Mouse (Mus musculus) ovary, postnatal 14 days (tissue): ENCODE results near the gene Rap1gap2.

Experiments
- DNase-seq: peaks from one replicate; pipeline ENCODE4 v3.0.0; 2022; ENCODE audit warnings: low spot score

Rap1gap2 gene

DNA sequence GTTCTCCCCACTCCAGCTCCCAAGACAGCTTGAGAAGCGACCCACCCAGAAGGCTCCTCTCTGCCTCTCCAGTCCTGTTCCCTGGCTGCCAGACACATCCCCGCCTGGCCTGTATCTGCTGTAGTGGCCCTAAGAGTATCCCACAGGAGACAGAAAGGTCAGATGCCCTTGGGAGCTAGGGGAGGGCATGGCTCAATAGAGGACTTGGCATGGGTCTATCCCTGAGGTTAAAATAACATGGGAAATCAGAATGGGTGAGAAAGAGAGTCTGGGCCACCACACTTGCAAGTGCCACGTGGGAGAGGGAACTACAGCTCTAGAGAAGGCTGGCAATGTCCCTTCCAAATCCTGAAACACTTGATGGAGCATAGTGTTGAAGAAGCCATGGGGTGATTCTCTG lies 152.3 kb downstream of the Rap1gap2 start:
- DNase-seq = no peak

- DNase-seq = no peak
Measured at GRCm38 (mm10) chr11:74457194-74457593, 153.5 kb downstream of the Rap1gap2 start.

DNA sequence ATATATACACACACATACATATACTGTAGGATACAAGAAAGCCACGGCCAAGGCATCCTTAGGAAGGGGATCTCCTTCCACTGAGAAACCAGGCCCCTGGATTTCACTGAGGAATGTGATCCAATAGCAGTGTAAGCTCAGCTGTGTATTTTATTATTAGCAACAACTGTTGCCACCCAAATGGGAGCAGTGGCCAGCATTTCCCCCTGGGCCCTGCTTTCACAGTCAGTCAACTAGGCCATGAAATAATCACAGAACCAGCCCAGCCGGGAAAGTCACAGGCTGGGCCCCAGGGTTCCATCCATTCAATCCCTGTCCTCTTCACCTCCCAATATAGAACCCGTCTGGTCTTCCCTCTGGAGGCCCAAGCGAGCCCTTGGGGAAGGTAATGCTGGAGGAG lies 162.2 kb downstream of the Rap1gap2 start:
- no peak for DNase-seq

DNA sequence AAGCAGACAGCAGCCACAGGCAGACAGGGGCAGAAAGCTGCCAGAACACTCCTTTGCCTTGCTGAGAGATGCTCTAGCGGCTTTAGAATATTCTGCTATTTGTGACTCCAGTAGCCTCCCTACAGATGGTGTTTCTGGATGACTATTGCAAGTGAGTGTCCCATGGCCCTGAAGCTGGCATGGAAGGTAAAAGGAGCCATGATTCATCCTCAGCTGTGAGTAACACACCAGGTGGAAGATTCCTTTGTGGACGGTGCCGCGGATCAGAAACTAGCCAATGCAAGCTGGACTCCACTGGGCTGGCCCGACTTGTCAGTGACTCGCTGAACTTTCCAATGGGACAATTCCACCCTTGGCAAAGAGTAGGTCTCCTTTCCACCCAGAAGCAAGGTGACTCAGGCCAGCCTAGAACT lies 162.7 kb downstream of the Rap1gap2 start:
- DNase-seq = no peak

- DNase-seq = no peak
Measured at GRCm38 (mm10) chr11:74445591-74445990, 165.1 kb downstream of the Rap1gap2 start.

DNA sequence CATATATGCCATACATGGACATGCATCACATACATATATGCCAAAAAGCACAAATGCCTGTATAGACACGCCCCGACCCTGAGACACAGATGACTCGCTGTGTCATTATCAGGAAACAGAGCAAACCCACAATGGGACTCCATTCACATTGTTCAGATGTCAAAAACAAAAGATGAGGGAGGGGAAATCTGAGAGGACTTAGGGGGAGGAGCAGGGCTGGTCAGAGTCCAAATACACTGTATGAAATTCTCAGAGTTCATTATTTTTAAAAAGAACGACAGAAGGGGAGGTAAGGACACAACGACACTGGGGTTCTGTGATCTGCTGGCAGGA lies 166.8 kb downstream of the Rap1gap2 start:
- DNase-seq = no peak

GRCm38 (mm10) chr11:74443147-74443923 lies 167.4 kb downstream of the Rap1gap2 start:
- DNase-seq = no peak

GRCm38 (mm10) chr11:74442396-74442795 lies 168.3 kb downstream of the Rap1gap2 start:
- DNase-seq = no peak

DNA sequence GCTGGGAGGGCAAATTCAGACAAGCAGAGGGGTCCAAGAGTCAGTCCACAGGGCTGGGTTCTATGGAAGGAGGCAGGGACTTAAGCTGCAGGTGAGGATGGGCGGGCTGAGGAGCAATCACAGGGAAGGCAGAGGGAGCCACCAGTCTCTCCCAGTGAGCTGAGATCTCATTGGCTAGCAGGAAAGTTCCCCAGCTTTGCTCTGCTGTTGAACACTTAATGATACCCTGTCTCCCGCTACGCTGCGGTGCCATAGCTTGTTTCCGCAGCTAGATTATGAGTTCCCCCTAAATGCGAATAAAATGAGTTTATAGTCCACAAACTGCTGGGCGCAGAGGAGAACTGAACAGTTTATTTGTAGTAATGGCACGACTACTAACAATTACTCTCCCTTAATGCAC lies 170.6 kb downstream of the Rap1gap2 start:
- DNase-seq = no peak

- DNase-seq = no peak
Measured at GRCm38 (mm10) chr11:74439202-74439601, 171.5 kb downstream of the Rap1gap2 start.

- DNase-seq = no peak
Measured at GRCm38 (mm10) chr11:74438249-74438648, 172.5 kb downstream of the Rap1gap2 start.

GRCm38 (mm10) chr11:74435366-74435765 lies 175.3 kb downstream of the Rap1gap2 start:
- DNase-seq = no peak

DNA sequence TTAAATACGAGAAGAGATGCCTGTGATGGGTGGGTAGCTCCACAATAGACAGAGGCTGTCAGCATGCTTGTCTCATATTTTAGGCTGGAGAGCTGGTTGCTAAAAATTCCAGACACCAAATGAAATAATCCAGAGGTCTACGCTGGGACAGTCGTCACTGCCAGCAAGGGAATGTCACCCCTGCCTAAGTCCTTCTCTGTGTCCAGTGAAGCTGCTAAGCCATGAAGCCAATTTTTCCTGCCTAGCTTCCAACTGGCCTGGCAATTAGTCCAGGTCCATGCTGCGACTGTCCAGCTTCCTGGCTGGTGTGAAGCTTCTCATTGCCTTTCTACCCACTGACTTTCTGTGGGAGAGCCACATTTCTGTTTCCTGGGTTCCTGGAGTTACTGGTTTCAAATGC lies 177.7 kb downstream of the Rap1gap2 start:
- DNase-seq = no peak

DNA sequence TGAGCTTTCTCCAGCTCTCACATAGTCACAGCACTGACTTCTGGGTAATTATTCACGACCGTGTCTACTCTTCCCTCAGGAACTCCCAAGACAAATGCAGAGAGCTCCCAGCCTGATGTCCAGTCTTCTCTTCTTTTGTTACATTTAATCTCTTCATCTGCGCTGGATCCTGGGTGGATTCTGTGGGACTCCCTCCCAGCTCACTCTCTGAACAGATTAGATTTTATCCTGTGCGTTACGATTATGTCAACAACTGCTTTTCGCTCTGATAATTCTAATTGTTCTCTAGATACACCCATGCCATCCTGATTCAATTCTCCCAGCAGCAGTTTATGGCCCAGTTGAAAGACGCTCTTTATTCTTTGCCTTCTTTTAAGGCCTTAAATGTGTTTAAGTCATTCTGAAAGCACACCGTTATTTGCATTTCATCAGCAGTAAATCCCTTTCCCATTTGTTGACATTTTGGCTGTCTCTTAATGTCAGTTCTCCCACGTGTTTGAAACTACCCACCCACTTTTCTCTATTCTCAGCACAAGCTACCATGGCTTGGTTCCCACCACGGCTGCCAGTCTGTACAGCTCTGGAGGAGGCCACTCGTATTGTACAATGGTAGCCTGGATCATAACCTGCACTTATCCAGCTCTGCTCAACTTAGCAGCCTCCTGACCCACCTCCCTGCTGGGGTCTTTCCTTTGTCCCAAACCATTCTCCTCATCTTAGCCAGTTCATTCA lies 180.8 kb downstream of the Rap1gap2 start:
- no peak for DNase-seq

GRCm38 (mm10) chr11:74426306-74426705 lies 184.4 kb downstream of the Rap1gap2 start:
- DNase-seq = no peak

DNA sequence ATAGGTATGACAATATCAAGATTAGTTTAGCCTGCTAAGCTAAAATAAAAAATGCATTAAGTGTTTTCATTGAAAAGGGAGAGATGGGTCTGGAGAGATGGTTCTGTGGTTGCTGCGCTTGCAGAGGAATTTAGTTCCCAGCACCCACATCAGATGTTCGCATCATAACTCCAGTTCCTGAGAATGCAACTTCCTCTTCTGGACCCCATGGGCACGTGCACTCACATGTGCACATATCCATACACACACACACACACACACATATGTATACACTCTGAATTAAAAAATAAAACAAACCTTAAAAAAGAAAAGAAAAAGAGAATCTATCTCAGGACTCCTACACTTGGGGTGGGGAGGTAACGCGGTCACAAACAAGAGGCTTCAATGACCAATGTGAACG lies 188.7 kb downstream of the Rap1gap2 start:
- no peak for DNase-seq

GRCm38 (mm10) chr11:74421151-74421550 lies 189.6 kb downstream of the Rap1gap2 start:
- no peak for DNase-seq

DNA sequence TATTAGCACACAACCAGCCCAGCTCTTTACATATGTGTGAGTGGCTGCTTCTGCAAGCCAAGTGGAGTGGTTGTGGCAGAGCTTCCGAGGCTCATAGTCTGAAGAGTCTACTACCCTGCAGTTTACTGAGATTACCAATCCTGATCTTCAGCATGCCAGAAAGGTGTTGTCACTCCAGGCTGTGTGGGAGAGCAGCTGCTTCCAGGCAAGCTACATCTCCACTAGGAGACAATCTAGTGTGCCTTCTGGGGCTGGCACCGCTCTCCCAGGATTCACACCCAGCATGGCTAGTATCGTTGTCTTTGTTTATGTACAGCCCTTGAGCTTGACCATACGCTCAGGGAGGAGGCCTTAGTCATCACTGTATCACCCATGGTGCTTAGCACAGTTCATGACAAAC lies 191.1 kb downstream of the Rap1gap2 start:
- DNase-seq = no peak

- DNase-seq = no peak
Measured at GRCm38 (mm10) chr11:74415736-74416135, 195.0 kb downstream of the Rap1gap2 start.

DNA sequence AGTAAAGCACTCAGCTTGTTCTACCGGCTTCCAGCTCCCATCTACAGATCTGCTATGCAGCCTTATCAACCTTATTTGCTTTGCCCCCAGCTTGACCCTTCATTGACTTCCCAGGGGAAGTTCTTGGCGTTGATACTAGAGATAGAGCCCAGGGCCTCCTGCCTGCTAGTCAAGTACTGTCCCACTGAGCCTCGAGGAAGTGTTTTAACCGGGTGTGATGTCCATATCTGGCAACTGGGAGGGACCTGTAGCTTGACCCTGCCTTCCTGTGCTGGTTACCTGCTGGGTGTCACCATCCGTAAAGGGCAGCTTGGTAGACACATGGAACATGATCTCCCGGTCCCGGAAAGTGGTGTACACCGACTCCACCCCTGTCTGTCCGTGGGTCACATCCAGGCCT lies 196.6 kb downstream of the Rap1gap2 start:
- no peak for DNase-seq

DNA sequence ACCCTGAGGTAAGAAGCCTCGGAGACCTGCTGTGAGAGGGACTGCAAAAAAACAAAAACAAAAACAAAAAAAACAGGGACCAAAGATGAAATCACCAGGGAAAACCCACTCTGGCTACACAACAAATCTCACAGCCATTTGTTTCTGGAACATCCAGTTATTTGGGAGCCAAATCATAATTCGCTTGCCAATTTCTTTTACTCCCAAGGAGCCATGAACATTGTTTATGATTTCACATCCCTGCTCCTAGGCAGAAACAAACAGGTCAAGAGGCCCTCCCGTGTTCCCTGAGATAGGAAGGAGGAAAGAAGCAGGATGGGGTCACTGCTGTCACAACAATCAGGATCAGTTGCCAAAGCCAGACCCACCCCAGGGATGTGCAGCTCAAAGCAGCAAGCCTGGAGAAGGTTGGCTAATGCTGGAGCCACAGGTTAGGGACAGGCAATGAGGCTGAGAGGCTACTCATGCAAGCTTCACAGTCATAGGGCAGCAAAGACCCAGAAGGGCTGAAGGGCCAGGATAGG lies 197.2 kb downstream of the Rap1gap2 start:
- DNase-seq = peak; percentile 18

DNA sequence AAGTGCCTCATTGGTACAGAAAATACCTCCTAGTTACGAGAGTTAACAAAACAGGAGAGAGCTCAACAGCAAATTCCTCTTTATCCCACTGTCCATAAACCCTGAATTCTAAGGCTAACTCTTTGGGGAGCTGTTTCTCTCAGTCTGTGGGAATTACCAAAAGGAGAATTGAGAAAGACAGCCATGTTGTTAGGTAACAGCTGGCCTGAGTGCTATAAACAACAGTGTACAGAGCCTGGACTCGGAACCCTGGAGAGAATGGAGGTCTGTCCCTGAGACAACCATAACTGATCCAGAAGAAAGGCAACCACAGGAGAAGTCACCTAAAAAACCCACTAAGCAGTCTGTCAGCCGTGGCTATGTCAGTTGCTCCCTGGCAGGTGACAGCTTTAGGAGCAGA lies 198.3 kb downstream of the Rap1gap2 start:
- DNase-seq = no peak

DNA sequence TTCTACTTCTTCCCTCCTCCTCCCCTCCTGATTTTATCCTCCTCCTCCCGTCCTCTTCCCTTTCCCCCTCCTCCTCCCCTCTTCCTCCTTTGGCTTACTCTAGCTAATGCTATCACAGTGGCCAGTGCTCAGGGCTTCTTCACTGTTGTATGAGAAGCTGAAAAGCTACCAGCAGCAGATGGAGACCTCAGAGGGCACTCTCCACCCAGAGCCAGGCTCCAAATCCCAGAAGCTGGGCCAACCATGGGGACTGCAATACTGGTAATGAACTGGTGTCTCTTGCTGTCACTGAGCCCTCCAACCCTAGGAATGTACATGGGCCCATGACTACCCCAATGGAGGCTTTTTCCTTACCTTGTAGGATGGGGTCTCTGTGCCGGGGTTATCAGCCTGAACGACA lies 198.8 kb downstream of the Rap1gap2 start:
- no peak for DNase-seq
